Mouse (Mus musculus) midbrain, embryonic 15.5 days (tissue): ENCODE measurements around the gene Rps2. TPM values are rescaled to one million over a fixed set of nuclear protein-coding genes. Genes with fewer than 3 reads are reported as not detected.

Source experiments
- ATAC-seq: fragments of 200-750 bp; cut with Nextera tagmentation; replicated peaks from 2 replicates; pipeline ENCODE4 v1.8.0; 2017; ENCODE audit warnings: moderate TSS enrichment
- H3K27ac ChIP-seq: fragments of 300-500 bp; sonication (generic); 2 replicates; pipeline ENCODE4 v1.5.1; 2015; ENCODE audit warnings: mild to moderate bottlenecking, inconsistent platforms
- H3K27me3 ChIP-seq: fragments of 300-500 bp; sonication (generic); replicated peaks from 2 replicates; pipeline ENCODE4 v1.6.1; 2015; ENCODE audit warnings: inconsistent platforms
- H3K36me3 ChIP-seq: fragments of 300-500 bp; sonication (generic); replicated peaks from 2 replicates; pipeline ENCODE4 v1.6.1; 2015; ENCODE audit warnings: inconsistent platforms
- H3K4me1 ChIP-seq: fragments of 300-500 bp; sonication (generic); 2 replicates; pipeline ENCODE4 v1.6.1; 2015; ENCODE audit warnings: inconsistent platforms
- H3K4me2 ChIP-seq: fragments of 300-500 bp; sonication (generic); 2 replicates; pipeline ENCODE4 v1.6.1; 2015; ENCODE audit warnings: inconsistent platforms, mild to moderate bottlenecking, moderate library complexity
- H3K4me3 ChIP-seq: fragments of 300-500 bp; sonication (generic); 2 replicates; pipeline ENCODE4 v1.5.1; 2015; ENCODE audit warnings: mild to moderate bottlenecking, inconsistent platforms
- H3K9ac ChIP-seq: fragments of 300-500 bp; sonication (generic); 2 replicates; pipeline ENCODE4 v1.6.1; 2015; ENCODE audit warnings: mild to moderate bottlenecking, inconsistent platforms
- H3K9me3 ChIP-seq: fragments of 300-500 bp; sonication (generic); 2 replicates; pipeline ENCODE4 v1.6.1; 2016; ENCODE audit warnings: inconsistent platforms
- WGBS: fragments of 180-500 bp; shearing (Covaris S2); methylation state at CpG from one replicate; pipeline ENCODE4 v1.1.7; 2015; ENCODE audit warnings: mixed read lengths; 5-methylcytosine and 5-hydroxymethylcytosine counted together
- polyA plus RNA-seq: library from polyadenylated mRNA; unstranded; fragments of >200 nt; fragmentation: Nextera tagmentation; extraction: Ambion mirVana; gene quantifications from 2 replicates; pipeline ENCODE4 v1.2.1, GENCODE M21; 2015

The Rps2 gene
- polyA plus RNA-seq, 1 experiment from 2014 or later, result 706 TPM

GRCm38 (mm10) chr17:24761121-24761520 lies 43.2 kb downstream of the Rps2 start:
- peaks cover 3% of the 10 kb centered on the region; the same call in 1 of the 2 replicates for H3K27me3 ChIP-seq
- 54% methylated on average over 5 of the region's 5 CpGs for WGBS
- H3K27ac ChIP-seq, result no peak overlapping the region
- no peak overlapping the region for H3K4me2 ChIP-seq
- no peaks in the 10 kb centered on the region for H3K36me3 ChIP-seq
- no peak for ATAC-seq
- H3K9me3 ChIP-seq, result no peaks in the 10 kb centered on the region
- no peaks in the 10 kb centered on the region; the same call in 1 of the 2 replicates for H3K4me1 ChIP-seq
- H3K9ac ChIP-seq, result no peak overlapping the region
- H3K4me3 ChIP-seq, result no peak overlapping the region

GRCm38 (mm10) chr17:24765016-24765905 lies 47.3 kb downstream of the Rps2 start:
- Histone ChIP-seq H3K4me1 (no peaks in the 10 kb centered on the region; the same call in 1 of the 2 replicates), H3K27me3 (no peaks in the 10 kb centered on the region), H3K36me3 (no peaks in the 10 kb centered on the region), H3K4me3 (no peak overlapping the region), H3K4me2 (no peak overlapping the region), H3K27ac (no peak overlapping the region), H3K9ac (no peak overlapping the region), H3K9me3 (no peaks in the 10 kb centered on the region)
- ATAC-seq, result no peak
- WGBS, result 45% methylated on average over 22 of the region's 22 CpGs

- H3K27me3 ChIP-seq, result no peaks in the 10 kb centered on the region
- no peak overlapping the region for H3K9ac ChIP-seq
- H3K9me3 ChIP-seq, result no peaks in the 10 kb centered on the region
- H3K27ac ChIP-seq, result no peak overlapping the region
- no peak overlapping the region for H3K4me2 ChIP-seq
- H3K4me1 ChIP-seq, result no peaks in the 10 kb centered on the region; the same call in 1 of the 2 replicates
- 18% methylated on average over 12 of the region's 12 CpGs for WGBS
- no peaks in the 10 kb centered on the region for H3K36me3 ChIP-seq
- no peak for ATAC-seq
- no peak overlapping the region for H3K4me3 ChIP-seq
Measured at GRCm38 (mm10) chr17:24766266-24766875, 48.5 kb downstream of the Rps2 start.

- H3K4me2 ChIP-seq, result no peak overlapping the region
- ATAC-seq, result no peak
- H3K4me3 ChIP-seq, result no peak overlapping the region
- 43% methylated on average over 3 of the region's 3 CpGs for WGBS
- H3K36me3 ChIP-seq, result no peaks in the 10 kb centered on the region
- no peaks in the 10 kb centered on the region for H3K27me3 ChIP-seq
- no peak overlapping the region for H3K9ac ChIP-seq
- H3K4me1 ChIP-seq, result no peaks in the 10 kb centered on the region; the same call in 1 of the 2 replicates
- no peaks in the 10 kb centered on the region for H3K9me3 ChIP-seq
- no peak overlapping the region for H3K27ac ChIP-seq
Measured at GRCm38 (mm10) chr17:24769146-24769545, 51.2 kb downstream of the Rps2 start.

Other genes with a start within 250 kb of the Rps2 start
- gene E4f1, start 247.8 kb upstream of the Rps2 start, polyA plus RNA-seq, result 53.1 and 55.6 TPM in 2 replicates
- 63.7 and 67.1 TPM in 2 replicates for gene Pgp, start 247.7 kb upstream of the Rps2 start, polyA plus RNA-seq
- 0.23 and 0.28 TPM in 2 replicates for gene Bricd5, start 244.2 kb upstream of the Rps2 start, polyA plus RNA-seq
- 40.6 and 43.7 TPM in 2 replicates for gene Mlst8, start 239.0 kb upstream of the Rps2 start, polyA plus RNA-seq
- gene Caskin1, start 229.5 kb upstream of the Rps2 start, polyA plus RNA-seq, result 50.3 and 52.9 TPM in 2 replicates
- 108 and 112 TPM in 2 replicates for gene Traf7, start 190.2 kb upstream of the Rps2 start, polyA plus RNA-seq
- 8.4 and 8.8 TPM in 2 replicates for gene Rab26, start 183.9 kb upstream of the Rps2 start, polyA plus RNA-seq
- gene Pkd1, start 168.3 kb upstream of the Rps2 start, polyA plus RNA-seq, result 29.0 and 29.8 TPM in 2 replicates
- 83.8 and 89.6 TPM in 2 replicates for gene Tsc2, start 85.5 kb upstream of the Rps2 start, polyA plus RNA-seq
- 10.0 and 11.0 TPM in 2 replicates for gene Nthl1, start 85.4 kb upstream of the Rps2 start, polyA plus RNA-seq
- gene Slc9a3r2, start 67.8 kb upstream of the Rps2 start, polyA plus RNA-seq, result 45.3 and 52.6 TPM in 2 replicates
- gene Npw, start 59.7 kb upstream of the Rps2 start, polyA plus RNA-seq, result 0.38 and 0.66 TPM in 2 replicates
- gene Zfp598, start 48.4 kb upstream of the Rps2 start, polyA plus RNA-seq, result 21.9 and 22.9 TPM in 2 replicates
- 240 and 255 TPM in 2 replicates for gene Syngr3, start 28.2 kb upstream of the Rps2 start, polyA plus RNA-seq
- 36.2 and 39.2 TPM in 2 replicates for gene Gfer, start 22.0 kb upstream of the Rps2 start, polyA plus RNA-seq
- gene Noxo1, start 21.9 kb upstream of the Rps2 start, polyA plus RNA-seq, result 2.1 and 2.5 TPM in 2 replicates
- gene Tbl3, start 10.5 kb upstream of the Rps2 start, polyA plus RNA-seq, result 71.4 and 72.1 TPM in 2 replicates
- not detected in 2 replicates for gene Rnf151, start 53 bp upstream of the Rps2 start, polyA plus RNA-seq
- 270 and 281 TPM in 2 replicates for gene Ndufb10, start 6.4 kb downstream of the Rps2 start, polyA plus RNA-seq
- not detected in 2 replicates for gene Rpl3l, start 9.7 kb downstream of the Rps2 start, polyA plus RNA-seq
- gene Msrb1, start 18.5 kb downstream of the Rps2 start, polyA plus RNA-seq, result 16.5 and 19.8 TPM in 2 replicates
- gene Hs3st6, start 34.9 kb downstream of the Rps2 start, polyA plus RNA-seq, result 0.25 TPM in 1 of 2 replicates, not detected in the other
- not detected in 2 replicates for gene Meiob, start 86.2 kb downstream of the Rps2 start, polyA plus RNA-seq
- gene Hagh, start 122.0 kb downstream of the Rps2 start, polyA plus RNA-seq, result 61.5 and 66.8 TPM in 2 replicates
- 19.1 TPM in 2 replicates for gene Fahd1, start 132.2 kb downstream of the Rps2 start, polyA plus RNA-seq
- 0.10 TPM in 1 of 2 replicates, not detected in the other for gene Igfals, start 147.9 kb downstream of the Rps2 start, polyA plus RNA-seq
- gene Nubp2, start 168.2 kb downstream of the Rps2 start, polyA plus RNA-seq, result 61.2 and 65.7 TPM in 2 replicates
- 94.1 and 97.2 TPM in 2 replicates for gene Spsb3, start 168.5 kb downstream of the Rps2 start, polyA plus RNA-seq
- gene Eme2, start 177.0 kb downstream of the Rps2 start, polyA plus RNA-seq, result 31.5 and 33.4 TPM in 2 replicates
- 73.1 and 78.9 TPM in 2 replicates for gene Mrps34, start 177.0 kb downstream of the Rps2 start, polyA plus RNA-seq
- gene Nme3, start 178.4 kb downstream of the Rps2 start, polyA plus RNA-seq, result 79.7 and 82.3 TPM in 2 replicates
- gene Mapk8ip3, start 218.9 kb downstream of the Rps2 start, polyA plus RNA-seq, result 99.5 and 112 TPM in 2 replicates
- 102 and 103 TPM in 2 replicates for gene Jpt2, start 242.6 kb downstream of the Rps2 start, polyA plus RNA-seq